Mouse (Mus musculus): ENCODE measurements at regions not wholly inside any gene's neighbourhood (a gene's known extent, or its start where the extent isn't known, plus 50 kb on each side); places are given as distances from the start of the nearest gene placed in this dataset.

DNA sequence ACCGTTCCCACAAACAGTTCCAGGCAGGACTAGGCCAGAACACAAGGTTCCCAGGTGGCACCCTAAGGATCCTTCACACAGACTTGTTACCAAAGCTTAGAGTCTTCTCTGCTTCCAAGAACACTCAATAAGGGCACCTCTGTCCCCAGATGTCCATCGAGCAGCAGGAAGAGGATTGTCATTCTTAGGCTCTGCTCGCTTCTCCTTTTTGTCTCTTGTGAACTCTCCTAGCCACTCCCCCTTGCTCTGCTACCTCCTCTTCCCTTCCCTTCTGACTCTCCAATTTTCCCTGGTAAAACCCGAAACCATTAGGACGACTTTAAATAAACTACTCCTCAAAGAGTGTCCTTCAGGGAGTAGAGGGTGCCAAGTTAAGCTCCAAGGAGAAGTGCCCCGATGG lies 124.4 kb upstream of the Pja1 start:
- TF ChIP-seq CTCF (IDR thresholded peaks at IDR 0.05; ENCODE audit: low read depth) = no peak
- TF ChIP-seq EP300 (optimal IDR thresholded peaks at IDR 0.05) = no peak

All from stomach, postnatal 0 days (tissue).